ENCODE assay signal across 14 mouse cellular contexts in genomic region chr11:35513343-35513742, GRCm38 (mm10).
DNase-seq lines count a peak whose midpoint lies in the region; ATAC-seq lines count a peak whose summit lies in the region.
"Had no signal": no experiment of that assay in that cellular context is flagged by ENCODE, and none has a peak within 500 bp of the region (broad histone marks: within the 10 kb centered on the region; RNA-seq: fewer than 3 reads in every experiment).

No protein-coding gene starts in this region.

- no peak overlapping the region for H3K4me3 ChIP-seq in embryonic facial prominence, embryonic 15.5 days (replicated peaks)
- H3K4me3 ChIP-seq in hindbrain, embryonic 14.5 days (replicated peaks; ENCODE audit: low read length), result no peak overlapping the region
- H3K4me3 ChIP-seq in midbrain, embryonic 16.5 days (ENCODE audit: low read depth, low read length), result no peak overlapping the region
- H3K4me3 ChIP-seq: left cerebral cortex, adult 2 months had no signal

- peaks cover 35% of the 10 kb centered on the region for H3K4me1 ChIP-seq in embryonic facial prominence, embryonic 15.5 days
- peaks cover 21% of the 10 kb centered on the region for H3K4me1 ChIP-seq in hindbrain, embryonic 14.5 days (replicated peaks; ENCODE audit: control insufficient read depth, insufficient read depth, low read length)
- H3K4me1 ChIP-seq in midbrain, embryonic 16.5 days (ENCODE audit: control insufficient read depth, insufficient read depth, low read length), result peaks cover 7% of the 10 kb centered on the region; the same call in 1 of the 2 replicates

- ATAC-seq in embryonic facial prominence, embryonic 15.5 days (ENCODE audit: insufficient number of reproducible peaks, low FRiP score, low TSS enrichment, low read depth), result no peak
- peak; percentile 52; the same call in 1 of the 2 replicates for ATAC-seq in hindbrain, embryonic 14.5 days (ENCODE audit: low FRiP score)
- peak; percentile 29; the same call in 1 of the 2 replicates for ATAC-seq in midbrain, embryonic 16.5 days

- H3K4me2 ChIP-seq in embryonic facial prominence, embryonic 15.5 days (replicated peaks), result no peak overlapping the region
- H3K4me2 ChIP-seq in hindbrain, embryonic 14.5 days (replicated peaks), result peak overlapping the region; percentile 11; the same call in 1 of the 2 replicates
- no peak overlapping the region for H3K4me2 ChIP-seq in midbrain, embryonic 16.5 days (ENCODE audit: low read length)

- H3K9me3 ChIP-seq in embryonic facial prominence, embryonic 15.5 days (replicated peaks), result no peaks in the 10 kb centered on the region
- no peaks in the 10 kb centered on the region for H3K9me3 ChIP-seq in hindbrain, embryonic 14.5 days (ENCODE audit: control insufficient read depth, low read length)
- no peaks in the 10 kb centered on the region; the same call in 1 of the 2 replicates for H3K9me3 ChIP-seq in midbrain, embryonic 16.5 days (replicated peaks; ENCODE audit: control insufficient read depth, low read length, poor library complexity, severe bottlenecking)

- peak; percentile 63 for DNase-seq in embryo, embryonic 10.5 days (ENCODE audit: low spot score)
- no peak for DNase-seq in hindbrain, embryonic 14.5 days (ENCODE audit: low spot score)
- DNase-seq in MN1 (ENCODE audit: low spot score), result no peak
- no peak for DNase-seq in gastrocnemius, postnatal 10 days
- DNase-seq in urinary bladder, adult 18-20 months (ENCODE audit: low spot score in 2 of 2), result no peak
- DNase-seq: cerebellum, adult 9-11 months; heart, adult 18-20 months; heart, postnatal 4 days; lung, adult 18-20 months; thymus, postnatal 14 days had no signal

- no peaks in the 10 kb centered on the region for H3K36me3 ChIP-seq in embryonic facial prominence, embryonic 15.5 days
- no peaks in the 10 kb centered on the region for H3K36me3 ChIP-seq in hindbrain, embryonic 14.5 days (replicated peaks; ENCODE audit: control insufficient read depth, insufficient read depth)
- H3K36me3 ChIP-seq in midbrain, embryonic 16.5 days (ENCODE audit: control insufficient read depth, insufficient read depth, low read length), result no peaks in the 10 kb centered on the region

- 18% methylated on average over 6 of the region's 6 CpGs for WGBS in embryonic facial prominence, embryonic 15.5 days
- WGBS in hindbrain, embryonic 14.5 days, result 3% methylated on average over 6 of the region's 6 CpGs
- WGBS in midbrain, embryonic 16.5 days, result 5% methylated on average over 6 of the region's 6 CpGs

- H3K27me3 ChIP-seq in embryonic facial prominence, embryonic 15.5 days, result no peaks in the 10 kb centered on the region
- no peaks in the 10 kb centered on the region for H3K27me3 ChIP-seq in hindbrain, embryonic 14.5 days (ENCODE audit: control insufficient read depth, insufficient read depth, low read length)
- H3K27me3 ChIP-seq in midbrain, embryonic 16.5 days (ENCODE audit: control insufficient read depth, insufficient read depth, low read depth, low read length), result no peaks in the 10 kb centered on the region

- no peak overlapping the region for H3K9ac ChIP-seq in embryonic facial prominence, embryonic 15.5 days
- H3K9ac ChIP-seq in hindbrain, embryonic 14.5 days, result no peak overlapping the region; the same call in 1 of the 2 replicates
- no peak overlapping the region for H3K9ac ChIP-seq in midbrain, embryonic 16.5 days (ENCODE audit: low read depth, low read length)

- H3K27ac ChIP-seq in embryonic facial prominence, embryonic 15.5 days (replicated peaks), result 0 out of 2 replicates have a peak overlapping the region, but pooled peaks have one; percentile 44
- H3K27ac ChIP-seq in hindbrain, embryonic 14.5 days, result peak overlapping the region; percentile 30; the same call in 1 of the 2 replicates
- no peak overlapping the region for H3K27ac ChIP-seq in midbrain, embryonic 16.5 days (ENCODE audit: low read length)
- H3K27ac ChIP-seq: kidney, postnatal 0 days; left cerebral cortex, adult 2 months had no signal
